Mouse (Mus musculus) thymus, adult 2 months (tissue): ENCODE results near the gene Misp. TPM values are rescaled to one million over a fixed set of nuclear protein-coding genes. Genes with fewer than 3 reads are reported as not detected.

Experiments used
- DNase-seq: peaks from one replicate; pipeline ENCODE4 v3.0.0; 2021
- H3K27ac ChIP-seq: fragments of 200-500 bp; 2 replicates; pipeline ENCODE4 v1.5.1; 2012; ENCODE audit warnings: low read length, control low read depth; ENCODE audit not compliant: control insufficient read depth, insufficient read depth
- H3K27me3 ChIP-seq: fragments of 200-500 bp; 2 replicates; pipeline ENCODE4 v1.6.1; 2012; ENCODE audit warnings: mild to moderate bottlenecking, low read length, moderate library complexity, mixed read lengths; ENCODE audit not compliant: control insufficient read depth, insufficient read depth
- H3K36me3 ChIP-seq: fragments of 200-500 bp; 2 replicates; pipeline ENCODE4 v1.6.1; 2012; ENCODE audit warnings: mild to moderate bottlenecking, low read length, moderate library complexity; ENCODE audit not compliant: control insufficient read depth, insufficient read depth
- H3K4me1 ChIP-seq: fragments of 200-500 bp; replicated peaks from 2 replicates; pipeline ENCODE4 v1.6.1; 2012; ENCODE audit warnings: low read length; ENCODE audit not compliant: control insufficient read depth, insufficient read depth
- H3K4me3 ChIP-seq: fragments of 200-500 bp; 2 replicates; pipeline ENCODE4 v1.5.1; 2012; ENCODE audit warnings: mild to moderate bottlenecking, low read length, control low read depth, moderate library complexity; ENCODE audit not compliant: control insufficient read depth, insufficient read depth
- CTCF ChIP-seq: fragments of 200-500 bp; IDR thresholded peaks from 2 replicates; pipeline ENCODE4 v1.5.1; 2012; ENCODE audit warnings: mild to moderate bottlenecking, control low read depth, low read length, moderate library complexity, borderline replicate concordance; ENCODE audit not compliant: control insufficient read depth, poor library complexity, insufficient read depth; ENCODE audit errors: extremely low read depth
- POLR2A ChIP-seq: fragments of 200-500 bp; IDR thresholded peaks from 2 replicates; pipeline ENCODE4 v1.6.1; 2012; ENCODE audit warnings: mild to moderate bottlenecking, low read length, control low read depth, moderate library complexity; ENCODE audit not compliant: control insufficient read depth, poor library complexity, insufficient read depth; ENCODE audit errors: extremely low read depth
- WGBS: fragments of 180-500 bp; shearing (Covaris S2); methylation state at CpG from one replicate; pipeline ENCODE4 v1.1.7; 2018; 5-methylcytosine and 5-hydroxymethylcytosine counted together
- polyA plus RNA-seq: library from polyadenylated mRNA; depleted of rRNA; stranded (reverse); fragments of >200 nt; gene quantifications from 2 replicates; pipeline ENCODE4 v1.2.3, GENCODE M21; 2012

The Misp gene
- polyA plus RNA-seq, 1 experiment, result 6.8 TPM

GRCm38 (mm10) chr10:79801837-79802236 is 19.0 kb upstream of the Misp start:
- Histone ChIP-seq H3K36me3 (no peaks in the 10 kb centered on the region), H3K27me3 (no peaks in the 10 kb centered on the region), H3K4me3 (no peak overlapping the region), H3K27ac (no peak overlapping the region), H3K4me1 (peaks cover 18% of the 10 kb centered on the region)
- TF ChIP-seq POLR2A (no peak), CTCF (no peak)
- no peak for DNase-seq
- WGBS, result 97% methylated on average over 3 of the region's 3 CpGs

DNA sequence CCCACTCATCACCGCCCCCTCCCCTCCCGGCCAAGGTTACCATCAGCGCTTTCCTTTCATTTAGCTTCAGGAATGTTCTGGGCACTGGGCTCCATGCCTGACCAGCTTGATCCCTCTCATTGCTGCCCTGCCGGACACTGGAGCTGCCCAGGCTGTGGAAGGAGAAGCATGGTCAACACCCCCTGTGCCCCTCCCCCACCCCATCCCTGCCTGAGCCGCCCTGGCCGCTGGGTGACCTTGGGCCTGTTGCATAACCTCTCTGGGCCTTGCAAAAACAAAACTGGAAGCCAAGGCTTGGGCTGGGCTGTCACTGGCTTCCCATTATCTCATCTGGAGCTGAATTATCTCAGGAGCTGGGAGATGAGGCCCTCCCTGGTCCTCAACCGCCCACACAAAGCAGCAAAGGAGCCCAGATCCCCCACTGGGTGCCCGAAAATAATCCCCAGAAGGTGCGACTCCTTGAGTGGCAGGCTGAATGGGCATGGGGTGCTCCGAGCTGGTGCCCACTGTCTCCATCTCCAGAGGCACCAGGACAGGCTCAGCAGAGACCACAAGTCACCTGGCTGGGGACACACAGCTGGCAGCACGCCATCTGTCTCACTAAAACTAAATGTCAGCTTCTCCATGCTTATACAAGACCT is 18.3 kb upstream of the Misp start:
- Histone ChIP-seq H3K27me3 (no peaks in the 10 kb centered on the region), H3K27ac (no peak overlapping the region), H3K4me1 (peaks cover 13% of the 10 kb centered on the region), H3K36me3 (no peaks in the 10 kb centered on the region), H3K4me3 (no peak overlapping the region)
- no peak for DNase-seq
- WGBS, result 91% methylated on average over 11 of the region's 11 CpGs
- TF ChIP-seq POLR2A, result no peak
- no peak for TF ChIP-seq CTCF

DNA sequence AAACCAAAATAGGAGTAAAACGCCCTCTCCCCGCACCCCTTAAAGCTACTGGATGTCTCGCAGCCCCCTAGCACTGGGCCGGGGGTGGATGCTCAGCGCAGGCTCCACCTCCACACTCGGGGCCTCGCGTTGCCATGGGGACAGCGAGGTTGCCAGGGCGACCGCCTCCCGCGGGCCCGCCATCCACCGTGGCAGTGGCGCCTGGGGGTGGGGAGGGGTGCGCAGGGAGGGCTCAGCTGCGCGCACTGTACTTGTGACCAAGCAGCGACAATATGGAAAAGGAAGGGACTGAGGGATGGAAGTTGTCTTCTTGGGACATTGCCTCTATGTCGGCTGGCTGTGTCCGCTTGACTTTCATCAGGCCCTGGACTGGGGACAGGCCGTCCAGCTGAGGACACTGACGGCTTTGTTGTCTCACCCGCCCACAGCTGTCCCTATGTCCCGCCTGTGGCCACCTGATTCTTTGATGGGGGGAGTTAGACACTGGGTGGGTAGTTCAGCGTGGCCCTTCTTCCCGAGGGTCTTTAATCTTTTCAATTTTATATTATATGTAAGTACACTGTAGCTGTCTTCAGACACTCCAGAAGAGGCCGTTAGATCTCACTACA is 17.0 kb upstream of the Misp start:
- DNase-seq, result no peak
- TF ChIP-seq CTCF, result no peak
- no peak for TF ChIP-seq POLR2A
- whole genome bisulfite sequencing, result 89% methylated on average over 29 of the region's 29 CpGs

DNA sequence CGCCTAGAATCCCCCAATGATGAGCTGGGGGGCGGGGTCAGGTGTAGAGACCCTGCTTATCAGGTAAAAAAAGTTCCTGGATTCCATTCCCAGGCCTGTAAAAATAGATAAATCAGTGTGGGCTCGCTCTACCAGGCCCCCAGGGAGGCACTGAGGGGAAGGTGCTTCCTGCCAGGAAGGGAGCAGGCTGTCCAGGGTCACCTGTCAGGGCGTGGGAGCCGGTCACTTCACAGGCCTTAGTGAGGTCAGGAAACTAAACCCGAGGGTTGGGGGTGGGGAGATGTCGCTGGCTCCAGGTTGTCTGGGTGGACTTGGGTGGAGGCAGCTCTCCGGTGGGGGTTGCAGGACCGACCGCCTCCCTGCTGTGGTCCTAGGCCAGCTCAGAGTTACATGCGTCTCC is 15.2 kb upstream of the Misp start:
- H3K4me1 ChIP-seq, result 0 out of 2 replicates have a peak, but pooled peaks cover 3% of the 10 kb centered on the region
- H3K27me3 ChIP-seq, result no peaks in the 10 kb centered on the region
- TF ChIP-seq POLR2A (no peak), CTCF (no peak)
- no peak overlapping the region for H3K4me3 ChIP-seq
- WGBS, result 91% methylated on average over 11 of the region's 11 CpGs
- H3K27ac ChIP-seq, result no peak overlapping the region
- H3K36me3 ChIP-seq, result 0 out of 2 replicates have a peak, but pooled peaks cover 3% of the 10 kb centered on the region
- no peak for DNase-seq

More for the DNA sequence above, 17.0 kb upstream of the Misp start:
- H3K36me3 ChIP-seq, result 0 out of 2 replicates have a peak, but pooled peaks cover 3% of the 10 kb centered on the region
- no peak overlapping the region for H3K4me3 ChIP-seq
- no peak overlapping the region for H3K27ac ChIP-seq
- H3K27me3 ChIP-seq, result no peaks in the 10 kb centered on the region
- 0 out of 2 replicates have a peak, but pooled peaks cover 3% of the 10 kb centered on the region for H3K4me1 ChIP-seq

- Histone ChIP-seq H3K4me3 (no peak overlapping the region), H3K27ac (no peak overlapping the region), H3K27me3 (no peaks in the 10 kb centered on the region), H3K4me1 (0 out of 2 replicates have a peak, but pooled peaks cover 3% of the 10 kb centered on the region), H3K36me3 (0 out of 2 replicates have a peak, but pooled peaks cover 3% of the 10 kb centered on the region)
- no peak for DNase-seq
- 96% methylated on average over 9 of the region's 9 CpGs for WGBS
- no peak for TF ChIP-seq CTCF
- no peak for TF ChIP-seq POLR2A
Measured at GRCm38 (mm10) chr10:79806331-79806730, 14.5 kb upstream of the Misp start.

DNA sequence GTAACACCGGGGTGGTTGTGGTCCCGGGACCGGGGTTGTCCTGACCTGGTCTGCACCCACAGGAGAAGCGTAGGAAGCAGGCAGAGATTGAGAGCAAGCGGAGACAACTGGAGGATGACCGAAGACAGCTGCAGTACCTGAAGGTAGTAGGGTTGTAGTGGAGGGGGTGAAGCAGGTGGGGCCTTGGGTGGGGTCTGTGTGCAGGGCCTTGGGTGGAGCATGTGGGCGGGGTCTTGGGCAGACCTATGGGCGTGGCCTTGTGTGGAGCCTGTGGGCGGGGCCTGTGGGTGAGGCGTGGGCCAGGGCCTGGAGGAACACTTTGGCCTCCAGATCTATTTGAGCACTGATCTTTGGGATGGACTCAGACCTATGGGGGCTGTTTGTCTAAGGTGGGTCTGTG is 13.8 kb upstream of the Misp start:
- no peak for DNase-seq
- WGBS, result 92% methylated on average over 10 of the region's 10 CpGs
- H3K27ac ChIP-seq, result no peak overlapping the region

DNA sequence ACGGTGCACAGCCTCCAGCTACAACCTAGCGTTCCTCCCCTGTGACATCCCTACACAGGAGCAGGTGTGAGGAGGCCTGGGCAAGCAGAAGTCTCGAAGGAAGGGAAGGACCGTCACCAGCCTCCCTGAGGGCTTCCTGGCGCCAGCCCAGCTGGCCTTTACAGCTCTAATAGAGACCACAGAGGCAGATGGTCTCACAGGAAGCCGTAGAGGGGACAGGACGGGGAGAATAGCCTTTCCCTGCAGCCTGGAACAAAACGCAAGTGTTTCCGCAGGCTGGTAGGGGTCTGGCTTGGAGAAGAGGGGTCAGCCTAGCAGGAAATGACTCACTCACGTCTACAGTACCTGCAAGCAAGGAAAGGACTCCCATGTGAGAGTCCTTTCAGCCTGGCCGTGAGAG is 13.0 kb upstream of the Misp start:
- Histone ChIP-seq H3K27ac (no peak overlapping the region), H3K4me3 (no peak overlapping the region), H3K4me1 (no peaks in the 10 kb centered on the region), H3K27me3 (no peaks in the 10 kb centered on the region), H3K36me3 (0 out of 2 replicates have a peak, but pooled peaks cover 3% of the 10 kb centered on the region)
- 87% methylated on average over 11 of the region's 11 CpGs for WGBS
- DNase-seq, result no peak
- TF ChIP-seq POLR2A, result no peak
- TF ChIP-seq CTCF, result no peak

More for the DNA sequence above, 13.8 kb upstream of the Misp start:
- H3K36me3 ChIP-seq, result 0 out of 2 replicates have a peak, but pooled peaks cover 3% of the 10 kb centered on the region
- TF ChIP-seq CTCF (no peak), POLR2A (no peak)
- H3K4me1 ChIP-seq, result 0 out of 2 replicates have a peak, but pooled peaks cover 3% of the 10 kb centered on the region
- H3K27me3 ChIP-seq, result no peaks in the 10 kb centered on the region
- no peak overlapping the region for H3K4me3 ChIP-seq
